Mouse (Mus musculus): Measurements from ENCODE around the gene Srp54c. TPM values are rescaled to one million over a fixed set of nuclear protein-coding genes. Genes with fewer than 3 reads are reported as not detected.
"Not testable (repeated sequence)": the region's sequence is repeated elsewhere in the genome, so short reads cannot be mapped to it uniquely, and the experiment has no call there.

The Srp54c gene
- polyA plus RNA-seq, 1 experiment = 8.1 TPM

GRCm38 (mm10) chr12:55272243-55272642 is 42.3 kb downstream of the Srp54c start:
- no peak overlapping the region for H3K27ac ChIP-seq (ENCODE audit: control insufficient read depth, insufficient read depth, low read length)
- TF ChIP-seq CTCF (IDR thresholded peaks at IDR 0.05; ENCODE audit: borderline replicate concordance, control insufficient read depth, extremely low read depth, insufficient read depth, low read length, poor library complexity) (no peak), POLR2A (IDR thresholded peaks at IDR 0.05; ENCODE audit: control insufficient read depth, extremely low read depth, insufficient read depth, low read length, poor library complexity) (no peak)
- WGBS = 93% methylated on average over 3 of the region's 3 CpGs

GRCm38 (mm10) chr12:55277583-55277982 is 47.6 kb downstream of the Srp54c start:
- H3K27ac ChIP-seq (ENCODE audit: control insufficient read depth, insufficient read depth, low read length); H3K4me3 ChIP-seq (ENCODE audit: control insufficient read depth, insufficient read depth, low read length); H3K27me3 ChIP-seq (ENCODE audit: control insufficient read depth, insufficient read depth, low read length); H3K36me3 ChIP-seq (ENCODE audit: control insufficient read depth, insufficient read depth, low read length); H3K4me1 ChIP-seq (replicated peaks; ENCODE audit: control insufficient read depth, insufficient read depth, low read length); DNase-seq: not testable (repeated sequence)
- WGBS = 98% methylated on average over 4 of the region's 6 CpGs

More at GRCm38 (mm10) chr12:55272243-55272642, 42.3 kb downstream of the Srp54c start:
- Histone ChIP-seq H3K4me3 (ENCODE audit: control insufficient read depth, insufficient read depth, low read length) (no peak overlapping the region), H3K4me1 (replicated peaks; ENCODE audit: control insufficient read depth, insufficient read depth, low read length) (no peaks in the 10 kb centered on the region), H3K36me3 (ENCODE audit: control insufficient read depth, insufficient read depth, low read length) (no peaks in the 10 kb centered on the region), H3K27me3 (ENCODE audit: control insufficient read depth, insufficient read depth, low read length) (no peaks in the 10 kb centered on the region)
- DNase-seq = no peak

DNA sequence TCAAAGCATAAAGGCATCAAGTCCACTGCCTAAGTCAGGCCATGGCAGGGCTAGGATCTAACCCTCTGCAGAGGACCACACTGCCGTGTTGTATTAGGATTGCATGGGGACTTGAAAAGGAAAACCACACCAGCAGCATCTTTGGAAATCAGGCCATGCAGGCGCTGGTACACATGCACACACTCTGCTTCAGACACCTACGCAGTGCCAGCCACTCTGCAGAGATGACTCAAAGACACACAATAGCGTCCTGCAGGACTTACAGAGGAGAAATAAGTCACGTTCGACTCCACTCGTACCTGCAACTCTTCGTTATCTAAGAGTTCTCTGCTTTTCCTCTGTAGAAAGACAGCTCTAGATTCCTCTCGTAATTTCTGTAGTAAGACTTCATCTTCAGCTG is 68.1 kb downstream of the Srp54c start:
- Histone ChIP-seq H3K4me3 (ENCODE audit: control insufficient read depth, insufficient read depth, low read length) (no peak overlapping the region), H3K4me1 (replicated peaks; ENCODE audit: control insufficient read depth, insufficient read depth, low read length) (peaks cover 10% of the 10 kb centered on the region), H3K27ac (ENCODE audit: control insufficient read depth, insufficient read depth, low read length) (no peak overlapping the region), H3K36me3 (ENCODE audit: control insufficient read depth, insufficient read depth, low read length) (peaks cover 37% of the 10 kb centered on the region), H3K27me3 (ENCODE audit: control insufficient read depth, insufficient read depth, low read length) (no peaks in the 10 kb centered on the region)
- TF ChIP-seq POLR2A (IDR thresholded peaks at IDR 0.05; ENCODE audit: control insufficient read depth, extremely low read depth, insufficient read depth, low read length, poor library complexity) (no peak), CTCF (IDR thresholded peaks at IDR 0.05; ENCODE audit: borderline replicate concordance, control insufficient read depth, extremely low read depth, insufficient read depth, low read length, poor library complexity) (no peak)
- no peak for DNase-seq
- WGBS = 96% methylated on average over 9 of the region's 9 CpGs

GRCm38 (mm10) chr12:55299336-55299735 is 69.4 kb downstream of the Srp54c start, which contains the start of gene 1110008L16Rik:
Gene 1110008L16Rik, plus strand, starts transcription at chr12:55299577.
- H3K36me3 ChIP-seq (ENCODE audit: control insufficient read depth, insufficient read depth, low read length) = peaks cover 31% of the 10 kb centered on the region
- TF ChIP-seq CTCF (IDR thresholded peaks at IDR 0.05; ENCODE audit: borderline replicate concordance, control insufficient read depth, extremely low read depth, insufficient read depth, low read length, poor library complexity) = no peak
- no peak for TF ChIP-seq POLR2A (IDR thresholded peaks at IDR 0.05; ENCODE audit: control insufficient read depth, extremely low read depth, insufficient read depth, low read length, poor library complexity)
- H3K27ac ChIP-seq (ENCODE audit: control insufficient read depth, insufficient read depth, low read length) = no peak within 1 kb of the TSS
- WGBS = 76% methylated on average over 5 of the region's 5 CpGs
- H3K4me3 ChIP-seq (ENCODE audit: control insufficient read depth, insufficient read depth, low read length) = no peak within 1 kb of the TSS
- no peak for DNase-seq
- H3K27me3 ChIP-seq (ENCODE audit: control insufficient read depth, insufficient read depth, low read length) = no peaks in the 10 kb centered on the region
- H3K4me1 ChIP-seq (replicated peaks; ENCODE audit: control insufficient read depth, insufficient read depth, low read length) = peaks cover 12% of the 10 kb centered on the region

GRCm38 (mm10) chr12:55300820-55301351 is 70.9 kb downstream of the Srp54c start:
- 84% methylated on average over 3 of the region's 3 CpGs for WGBS
- H3K27me3 ChIP-seq (ENCODE audit: control insufficient read depth, insufficient read depth, low read length) = no peaks in the 10 kb centered on the region
- TF ChIP-seq POLR2A (IDR thresholded peaks at IDR 0.05; ENCODE audit: control insufficient read depth, extremely low read depth, insufficient read depth, low read length, poor library complexity) (no peak), CTCF (IDR thresholded peaks at IDR 0.05; ENCODE audit: borderline replicate concordance, control insufficient read depth, extremely low read depth, insufficient read depth, low read length, poor library complexity) (no peak)
- H3K27ac ChIP-seq (ENCODE audit: control insufficient read depth, insufficient read depth, low read length) = no peak overlapping the region
- no peak for DNase-seq
- H3K36me3 ChIP-seq (ENCODE audit: control insufficient read depth, insufficient read depth, low read length) = peaks cover 19% of the 10 kb centered on the region
- H3K4me3 ChIP-seq (ENCODE audit: control insufficient read depth, insufficient read depth, low read length) = no peak overlapping the region
- H3K4me1 ChIP-seq (replicated peaks; ENCODE audit: control insufficient read depth, insufficient read depth, low read length) = peaks cover 12% of the 10 kb centered on the region

DNA sequence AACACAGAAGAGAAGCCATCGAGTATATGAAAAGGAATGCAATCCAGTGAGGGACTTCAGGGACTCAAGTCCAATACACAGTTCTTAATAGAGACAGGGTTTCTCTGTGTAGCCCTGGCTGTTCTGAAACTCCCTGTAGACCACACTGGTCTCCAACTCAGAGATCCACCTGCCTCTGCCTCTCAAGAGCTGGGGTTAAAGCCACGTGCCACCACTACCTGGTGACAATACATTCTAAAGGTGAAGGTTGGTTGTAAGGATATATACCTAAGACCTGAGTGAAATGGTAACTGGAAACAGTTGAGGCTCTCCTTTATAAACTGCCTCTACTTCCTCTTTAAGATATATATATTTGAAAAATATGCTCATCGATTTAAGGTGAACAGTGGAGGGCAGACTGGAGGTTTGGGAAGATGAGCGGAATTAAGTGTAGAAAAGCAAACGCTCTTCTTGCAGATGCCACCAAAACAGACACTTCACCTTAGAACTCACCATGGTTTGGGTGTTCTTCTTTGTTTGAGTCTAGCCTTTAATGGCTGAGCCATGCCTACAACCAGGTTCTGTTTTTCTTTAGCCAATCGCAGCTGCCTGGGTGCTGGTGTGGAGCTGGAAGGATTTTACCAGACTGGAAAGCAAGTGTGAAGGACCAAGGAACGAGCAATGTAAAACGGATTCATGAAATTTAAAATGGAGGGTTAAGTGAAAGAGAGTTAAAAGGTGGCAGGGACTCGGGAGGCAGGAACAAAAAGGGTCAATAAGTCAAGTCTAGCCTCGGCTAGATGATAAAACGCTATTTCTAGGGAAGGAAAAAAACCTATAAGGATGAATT is 71.7 kb downstream of the Srp54c start:
- Histone ChIP-seq H3K27me3 (ENCODE audit: control insufficient read depth, insufficient read depth, low read length) (no peaks in the 10 kb centered on the region), H3K36me3 (ENCODE audit: control insufficient read depth, insufficient read depth, low read length) (peaks cover 13% of the 10 kb centered on the region), H3K27ac (ENCODE audit: control insufficient read depth, insufficient read depth, low read length) (peak overlapping the region; percentile 45; the same call in 1 of the 2 replicates), H3K4me1 (replicated peaks; ENCODE audit: control insufficient read depth, insufficient read depth, low read length) (peaks cover 12% of the 10 kb centered on the region), H3K4me3 (ENCODE audit: control insufficient read depth, insufficient read depth, low read length) (peak overlapping the region; percentile 33)
- DNase-seq = peak; percentile 17
- TF ChIP-seq POLR2A (IDR thresholded peaks at IDR 0.05; ENCODE audit: control insufficient read depth, extremely low read depth, insufficient read depth, low read length, poor library complexity) = no peak
- WGBS = 17% methylated on average over 11 of the region's 11 CpGs

All from thymus, adult 2 months (tissue).